Mouse (Mus musculus) heart, postnatal 36 days (tissue): ENCODE results near the gene Arpc5l. TPM values are rescaled to one million over a fixed set of nuclear protein-coding genes. Genes with fewer than 3 reads are reported as not detected.

Experiments used
- DNase-seq, 2 experiments: peaks; one replicate each; pipeline ENCODE4 v3.0.0; 2021 to 2022
- intact Hi-C: fragments of 180-260 bp; cut with DNase I; formaldehyde crosslinking; loops from one replicate; pipeline ENCODE4 v1.15.1; 2025
- total RNA-seq, 2 experiments: library from RNA; stranded (reverse); gene quantifications; 2 replicates each; pipeline ENCODE4 v1.2.3; 2021

The Arpc5l gene
- total RNA-seq = 10 to 100 TPM; 90.1 to 99.9 TPM

DNA sequence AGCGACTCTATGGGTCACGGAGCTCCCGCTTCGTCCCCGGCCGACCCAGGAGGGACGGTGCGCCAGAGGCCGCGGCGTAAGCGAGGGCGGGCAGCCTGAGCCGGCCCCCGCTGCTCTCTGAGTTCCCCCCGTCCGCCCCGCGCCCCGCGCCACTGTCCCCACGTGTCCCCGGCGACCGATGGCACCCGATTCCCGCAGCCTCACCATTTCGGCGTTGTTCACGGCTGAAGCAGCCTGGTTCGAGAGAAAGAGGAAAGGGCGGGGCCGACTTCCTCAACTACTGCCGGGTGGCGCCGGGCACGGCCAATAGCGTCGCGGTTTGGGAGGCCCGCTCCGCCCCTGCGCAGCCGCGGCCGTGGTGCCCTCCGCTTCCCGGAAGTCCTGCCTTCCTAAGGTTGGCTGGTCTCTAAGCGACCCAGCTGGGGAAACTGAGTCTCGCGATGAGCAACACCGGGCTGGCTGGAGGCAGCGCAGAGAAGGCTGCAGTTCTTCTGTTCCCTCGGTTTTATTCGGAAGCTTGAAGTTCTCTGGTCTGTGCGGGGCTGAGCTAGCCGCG is at the start of gene Arpc5l:
Arpc5l (plus strand) TSS at position 469 of the 556 bp plus-strand sequence.
- intact Hi-C loops = loop anchor here (10.0 kb wide), 2 partner anchors 360 to 720 kb away; partner anchors contain the start of genes Dennd1a and Psmb7
- peak; percentile 90 to 92 for DNase-seq

DNA sequence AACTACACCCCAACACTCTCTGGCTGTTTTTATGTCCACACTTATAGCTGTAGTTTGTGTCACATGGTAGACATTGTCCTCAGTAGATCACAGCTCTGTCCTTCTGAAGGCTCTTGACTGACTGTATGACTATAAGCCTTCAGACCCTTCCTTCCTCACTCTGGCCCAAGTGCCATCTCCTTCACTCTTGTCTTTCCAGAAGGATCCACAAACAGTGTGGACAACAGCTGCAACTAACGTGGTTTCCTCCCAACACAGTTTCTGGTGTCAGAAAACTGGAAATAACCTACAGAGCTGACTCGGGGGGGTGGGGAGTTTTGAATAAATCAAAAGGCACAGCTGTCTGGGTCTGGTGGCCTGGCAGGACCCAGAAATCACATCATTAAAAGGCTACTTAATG is 49.1 kb upstream of the Arpc5l start:
- intact Hi-C loops = no loop called here
- DNase-seq = no peak

DNA sequence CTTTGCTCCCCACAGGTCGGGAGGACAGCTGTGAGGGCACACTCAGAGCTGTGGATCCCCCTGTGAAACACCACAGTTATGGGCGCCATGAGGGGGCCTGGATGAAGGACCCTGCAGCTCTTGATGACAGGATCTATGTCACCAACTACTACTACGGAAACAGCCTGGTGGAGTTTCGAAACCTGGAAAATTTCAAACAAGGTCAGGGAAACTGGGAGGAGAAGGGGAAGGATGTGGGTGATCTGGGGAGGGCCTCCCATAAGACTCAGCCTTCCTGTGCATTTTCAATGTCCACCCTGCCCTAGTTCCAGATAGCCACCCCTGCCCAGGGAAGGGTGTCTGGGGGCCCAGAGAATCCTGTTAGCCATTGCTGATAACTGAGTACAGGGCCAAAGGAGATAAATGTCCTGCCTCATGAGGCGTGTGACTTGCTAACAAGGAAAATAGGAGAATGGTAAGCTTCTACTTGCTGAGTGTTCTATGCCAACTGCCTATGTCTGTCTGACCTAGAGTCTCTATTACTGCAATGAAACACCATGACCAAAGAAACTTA is 47.4 kb upstream of the Arpc5l start:
- DNase-seq = no peak
- intact Hi-C loops = no loop called here

DNA sequence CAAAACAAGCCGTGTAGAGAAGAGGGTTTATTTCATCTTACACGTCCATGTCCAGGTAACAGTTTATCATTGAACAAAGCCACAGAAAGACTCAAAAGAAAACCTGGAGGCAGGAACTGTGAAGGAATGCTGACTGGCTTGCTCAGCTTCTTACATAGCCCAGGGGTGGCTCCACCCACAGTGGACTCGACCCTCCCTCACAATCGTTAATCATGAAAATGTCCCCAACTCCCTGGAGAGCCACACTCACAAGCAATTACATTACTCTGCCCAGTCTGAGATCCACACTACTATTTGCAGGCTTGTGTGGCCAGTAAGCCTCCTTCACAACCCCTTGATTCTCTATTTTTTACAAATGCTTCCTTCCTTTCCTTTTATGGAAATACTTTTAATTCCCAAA is 41.0 kb upstream of the Arpc5l start:
- no peak for DNase-seq
- intact Hi-C loops = no loop called here

DNA sequence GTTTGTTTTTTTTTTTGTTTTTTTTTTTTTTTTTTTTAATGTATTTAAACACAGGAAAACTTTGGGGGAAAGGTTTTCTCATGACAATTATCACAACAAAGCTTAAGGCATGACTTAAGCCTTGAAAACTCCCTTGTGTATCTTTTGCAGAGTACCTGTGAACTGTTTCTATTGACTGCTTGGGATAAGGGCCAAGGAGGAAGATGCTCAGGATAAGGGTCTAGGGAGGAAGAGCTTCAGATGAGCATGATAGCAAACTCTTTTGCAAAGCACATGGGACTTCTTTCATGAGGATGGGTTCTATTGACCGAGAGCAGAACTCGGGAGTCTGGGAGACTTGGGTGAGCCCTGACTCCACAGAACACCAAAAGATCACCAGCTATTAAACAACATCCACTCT is 35.5 kb upstream of the Arpc5l start:
- no peak for DNase-seq
- intact Hi-C loops = no loop called here

DNA sequence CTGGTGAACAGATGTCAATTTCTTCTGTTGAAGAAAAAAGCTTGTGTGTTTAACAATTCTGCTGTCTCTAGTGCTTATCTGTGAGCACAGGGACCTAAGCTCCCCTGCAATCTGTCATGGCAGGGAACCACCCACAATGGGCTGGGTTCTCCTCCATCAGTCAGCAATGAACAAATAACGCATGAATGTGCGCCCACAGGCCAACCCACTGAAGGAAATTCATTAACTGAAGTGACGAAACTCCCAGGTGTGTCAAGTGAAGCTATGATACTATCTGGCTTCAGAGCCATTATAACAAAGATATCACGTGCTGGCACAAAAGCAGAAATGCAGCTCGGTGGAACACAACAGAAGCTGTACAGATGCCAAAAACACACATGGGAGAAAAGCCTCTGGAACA is 35.1 kb upstream of the Arpc5l start:
- intact Hi-C loops = no loop called here
- no peak for DNase-seq

DNA sequence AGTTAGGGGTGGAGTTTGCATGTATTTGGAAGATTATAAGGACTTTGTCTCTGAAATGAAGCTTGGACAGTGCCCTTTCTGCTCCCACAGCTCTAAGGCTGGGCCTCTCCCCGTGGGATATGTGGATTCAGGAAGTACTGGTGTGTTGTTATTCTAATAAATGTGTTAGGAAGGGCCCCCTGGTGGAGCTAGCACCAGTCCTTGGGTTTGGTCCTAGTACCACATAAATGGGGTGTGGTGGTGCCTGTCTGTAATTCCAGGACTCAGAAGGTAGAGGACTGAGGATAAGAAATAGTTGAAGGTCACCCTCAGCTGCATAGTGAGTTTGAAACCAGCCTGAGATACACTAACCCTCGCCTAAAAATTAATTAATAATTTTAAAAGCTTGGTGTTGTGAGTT is 31.9 kb upstream of the Arpc5l start:
- DNase-seq = no peak
- intact Hi-C loops = loop anchor here (2.0 kb wide), 1 partner anchor 18 kb away; no protein-coding TSS in a partner anchor

DNA sequence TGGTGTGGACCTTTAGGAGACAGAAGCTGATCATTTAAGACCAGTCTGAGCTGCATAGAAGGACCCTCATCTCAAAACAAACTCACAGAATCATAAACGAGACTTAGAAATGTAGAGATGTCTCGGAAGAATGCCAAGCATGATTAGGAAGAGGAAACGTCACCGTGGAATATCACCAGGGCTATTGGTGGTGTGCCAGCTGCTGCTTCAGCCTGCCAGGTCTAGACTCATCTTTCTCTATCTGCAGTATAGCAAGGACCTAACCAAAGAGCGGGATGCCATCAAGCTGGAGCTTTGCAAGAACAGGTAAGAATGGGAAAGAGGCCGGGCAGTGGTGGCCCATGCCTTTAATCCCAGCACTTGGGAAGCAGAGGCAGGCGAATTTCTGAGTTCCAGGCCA is 31.4 kb upstream of the Arpc5l start:
- DNase-seq = no peak
- intact Hi-C loops = loop anchor here (2.0 kb wide), 1 partner anchor 17 kb away; no protein-coding TSS in a partner anchor

DNA sequence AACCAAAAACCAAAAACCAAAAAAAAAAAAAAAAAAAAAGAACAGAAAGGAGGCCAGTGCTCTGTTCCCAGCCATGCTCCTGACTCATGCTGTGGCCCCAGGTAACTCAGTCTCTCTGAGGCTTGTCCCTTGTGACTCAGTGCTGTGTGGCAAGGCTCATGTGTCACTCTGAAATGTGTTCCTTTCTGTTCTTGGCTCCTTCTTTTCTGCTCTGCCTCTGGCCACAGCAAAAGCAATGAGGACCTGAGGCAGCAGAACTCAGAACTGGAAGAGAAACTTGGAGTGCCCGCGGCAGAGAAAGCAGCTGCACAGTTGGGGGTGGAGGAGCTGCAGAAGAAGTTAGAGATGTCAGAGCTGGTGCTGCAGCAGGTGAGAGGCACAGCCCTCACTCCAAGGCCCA is 31.0 kb upstream of the Arpc5l start:
- no peak for DNase-seq
- intact Hi-C loops = no loop called here

DNA sequence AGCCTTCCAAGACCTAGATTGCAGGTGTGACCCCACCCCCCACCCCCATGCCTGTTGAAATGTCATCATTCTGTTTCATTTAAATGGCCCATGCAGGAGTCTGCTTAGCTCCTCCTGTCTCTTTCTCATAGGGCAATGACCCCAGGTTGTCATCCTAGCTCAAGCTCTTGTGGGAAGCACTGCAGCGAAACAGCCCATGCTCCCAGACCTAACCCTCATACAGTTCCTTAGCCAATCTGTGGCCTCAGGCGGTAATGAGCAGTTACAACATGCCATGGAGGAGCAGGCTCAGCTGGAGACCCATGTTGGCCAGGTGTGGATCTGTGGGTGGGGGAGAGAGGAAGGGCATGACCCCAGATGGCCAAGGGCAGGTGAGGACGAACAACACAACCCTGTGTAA is 30.0 kb upstream of the Arpc5l start:
- no peak for DNase-seq
- intact Hi-C loops = no loop called here

DNA sequence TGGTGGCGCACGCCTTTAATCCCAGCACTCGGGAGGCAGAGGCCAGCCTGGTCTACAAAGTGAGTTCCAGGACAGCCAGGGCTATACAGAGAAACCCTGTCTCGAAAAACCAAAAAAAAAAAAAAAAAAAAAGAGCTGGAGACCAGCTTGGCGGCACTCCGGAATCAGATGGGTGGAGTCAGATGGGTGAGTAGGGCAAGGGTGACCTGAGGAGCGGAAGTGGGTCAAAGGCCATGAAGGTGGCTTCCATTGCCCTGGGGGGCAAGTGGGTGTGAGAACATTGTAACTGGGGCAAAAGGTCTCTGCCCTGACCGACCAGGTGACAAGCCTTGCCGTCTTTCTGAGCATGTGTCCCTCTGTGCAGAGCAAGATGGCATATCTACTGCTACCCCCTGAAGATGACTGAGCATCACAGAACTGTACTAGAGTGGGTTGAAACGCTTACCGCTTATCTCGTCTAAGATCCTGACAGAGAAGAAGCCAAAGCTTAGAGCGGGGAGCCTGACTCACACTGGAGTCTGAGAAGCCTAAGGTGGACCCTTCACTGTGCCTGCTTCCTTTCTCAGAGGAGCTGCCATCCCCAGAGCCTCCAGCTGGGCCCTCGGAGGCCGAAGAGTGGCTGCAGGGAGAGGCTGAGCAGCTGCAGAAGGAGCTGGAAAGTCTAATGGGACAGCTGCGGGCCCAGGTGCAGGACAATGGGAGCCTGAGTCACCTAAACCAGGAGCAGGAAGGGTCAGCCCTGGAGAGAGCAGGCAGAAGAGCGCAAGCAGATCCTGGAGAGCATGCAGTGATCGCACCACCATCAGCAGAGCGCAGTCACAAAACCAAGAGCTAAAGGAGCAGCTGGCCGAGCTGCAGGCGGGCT is 29.0 kb upstream of the Arpc5l start:
- no peak for DNase-seq
- intact Hi-C loops = no loop called here

DNA sequence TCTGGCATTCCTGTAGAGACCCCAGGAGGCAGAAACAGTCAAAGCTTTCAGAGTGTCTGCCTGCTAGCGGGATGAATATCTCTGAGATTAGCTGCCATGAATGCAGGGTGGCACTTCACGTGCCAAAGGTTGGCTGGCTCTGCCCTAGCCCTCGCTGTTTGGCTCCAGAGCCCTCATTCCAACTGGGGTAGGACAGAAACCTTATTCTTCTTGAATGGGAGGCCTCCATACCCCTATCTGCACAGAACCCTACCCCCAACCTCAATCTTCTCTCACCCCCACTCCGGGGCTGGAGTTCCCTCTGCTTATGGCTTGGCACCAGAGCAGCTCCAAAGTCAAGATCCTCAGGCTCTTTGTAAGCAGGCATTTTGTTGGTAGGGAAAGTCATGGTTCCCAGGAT is 27.3 kb upstream of the Arpc5l start:
- DNase-seq = no peak

DNA sequence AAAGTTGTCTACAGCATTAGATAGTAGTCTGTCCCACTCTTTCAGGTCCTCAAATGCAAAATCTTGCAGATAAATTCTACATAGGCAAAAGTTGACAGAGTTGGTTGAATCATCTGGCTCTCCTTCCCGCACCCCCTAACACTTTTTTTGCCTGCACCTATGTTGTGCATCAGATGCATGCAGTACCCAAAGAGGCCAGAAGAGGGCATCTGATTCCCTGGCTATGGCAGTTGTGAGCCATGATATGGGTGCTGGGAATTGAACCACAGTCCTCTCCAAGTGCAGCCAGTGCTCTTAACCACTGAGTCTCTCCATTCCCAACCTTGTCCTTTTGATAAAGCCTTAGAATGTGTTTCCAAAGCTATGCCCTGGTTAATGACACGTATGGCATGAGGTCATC is 21.7 kb upstream of the Arpc5l start:
- DNase-seq = no peak
- intact Hi-C loops = no loop called here

More for the DNA sequence above, 27.3 kb upstream of the Arpc5l start:
- intact Hi-C loops = no loop called here

DNA sequence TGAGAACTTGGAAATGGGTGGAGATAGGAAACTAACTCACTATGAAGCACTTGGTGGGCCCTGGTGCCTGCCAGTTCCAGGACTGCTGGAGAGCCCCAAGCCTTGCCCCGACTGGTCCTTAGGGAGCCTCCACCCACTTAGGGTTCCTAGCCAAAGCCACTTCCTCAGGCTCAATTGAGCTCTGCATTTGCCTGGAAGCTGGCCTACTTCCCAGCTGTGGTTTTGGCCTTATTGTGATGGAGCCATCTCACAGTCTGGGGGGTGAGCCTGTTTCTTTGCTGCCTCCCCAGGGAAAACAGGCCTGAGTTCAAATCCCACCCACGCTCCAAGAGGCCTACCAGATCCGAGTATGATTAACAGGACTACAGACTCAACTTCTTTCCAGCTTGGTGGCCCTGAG is 18.6 kb upstream of the Arpc5l start:
- intact Hi-C loops = no loop called here
- DNase-seq = peak; percentile 62 to 68

DNA sequence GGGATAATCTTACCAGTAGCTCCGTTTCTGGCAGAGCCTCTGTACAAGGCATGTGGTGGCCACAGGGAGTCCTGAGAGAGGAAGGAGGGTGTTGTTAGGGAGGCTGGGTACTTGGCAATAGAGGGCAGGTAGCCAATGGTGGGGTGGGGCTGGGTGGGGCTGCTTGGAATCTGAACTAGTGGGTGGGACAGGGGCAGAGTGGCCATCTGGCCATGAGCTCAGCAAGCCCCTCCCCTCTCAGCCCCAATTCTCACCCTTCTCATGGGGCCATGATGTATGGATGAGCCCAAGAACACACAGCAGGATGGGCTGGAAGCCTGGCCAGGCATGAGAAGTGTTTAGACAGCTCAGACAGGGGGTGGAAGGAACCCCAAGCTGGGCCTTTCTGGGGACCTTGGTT is 17.8 kb upstream of the Arpc5l start:
- intact Hi-C loops = no loop called here
- DNase-seq = no peak

DNA sequence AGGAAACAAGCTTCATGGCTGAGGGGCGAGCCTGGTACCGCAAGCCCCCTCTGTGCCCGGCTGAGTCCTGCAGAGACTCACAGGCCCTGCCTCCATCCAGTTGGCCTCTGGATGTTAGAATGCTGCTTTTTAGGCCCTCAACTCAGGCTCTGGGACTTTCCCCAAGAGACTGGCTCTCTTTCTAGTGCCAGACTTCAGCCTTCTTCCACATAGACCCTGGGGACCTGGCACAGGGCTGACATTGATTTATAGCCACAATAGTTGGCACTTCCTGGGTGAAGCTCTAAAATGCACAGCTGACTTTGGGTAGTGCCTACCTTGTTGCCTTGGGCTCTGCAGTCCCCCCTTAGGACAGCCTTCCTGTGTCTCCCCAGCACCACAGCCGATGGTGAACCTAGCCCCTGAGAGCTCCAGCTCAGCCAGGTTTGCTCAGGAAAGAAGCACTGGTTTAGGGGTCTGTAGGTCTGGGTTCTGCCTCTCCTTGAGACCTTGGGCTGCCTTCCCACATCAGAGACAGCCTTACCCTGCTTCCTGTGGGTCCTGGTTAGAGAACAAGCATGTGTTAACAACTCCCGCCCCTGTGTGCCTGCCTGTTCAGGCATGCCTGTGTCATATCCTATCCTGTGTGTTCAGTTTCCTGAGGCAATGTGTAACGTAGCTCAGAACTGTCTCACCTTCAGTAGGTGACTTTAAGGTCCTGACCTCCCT is 17.2 kb upstream of the Arpc5l start:
- intact Hi-C loops = no loop called here
- no peak for DNase-seq

DNA sequence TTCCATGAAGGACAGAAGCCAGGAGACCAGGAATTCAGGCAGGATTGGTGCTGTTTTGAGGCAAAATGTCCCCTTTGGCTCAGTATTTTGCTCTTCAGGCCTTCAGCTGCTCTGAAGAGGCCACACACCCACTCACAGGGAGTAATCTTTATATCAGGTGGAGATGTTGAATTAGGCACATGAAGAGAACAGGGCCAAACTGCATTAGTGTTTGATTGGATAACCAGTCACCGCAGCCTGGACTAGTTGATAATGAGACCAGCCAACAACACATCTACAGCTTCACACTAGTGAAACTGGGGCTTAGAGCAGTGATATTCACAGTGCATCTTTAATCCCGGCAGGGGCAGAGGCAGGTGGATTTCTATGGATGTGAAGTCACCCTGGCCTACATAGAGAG is 16.2 kb upstream of the Arpc5l start:
- DNase-seq = no peak
- intact Hi-C loops = no loop called here

DNA sequence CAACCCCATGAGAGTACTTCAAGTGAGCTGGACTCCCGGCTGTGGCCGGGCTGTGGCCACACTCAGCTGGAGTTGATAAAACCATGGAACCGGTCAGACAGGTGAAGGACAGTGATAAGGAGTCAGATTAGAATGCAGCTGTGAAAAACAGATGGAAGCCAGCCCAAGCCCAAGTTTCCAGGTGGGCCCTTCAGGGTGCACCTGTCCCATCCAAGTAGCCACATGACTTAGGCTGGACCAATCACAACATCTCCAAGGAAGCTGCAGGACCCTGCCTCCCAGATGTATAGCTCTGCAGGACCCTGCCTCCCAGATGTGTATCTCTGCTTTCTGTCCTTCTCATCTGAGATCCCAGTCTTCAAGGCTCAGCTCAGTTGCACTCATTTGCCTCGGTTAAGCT is 13.1 kb upstream of the Arpc5l start:
- DNase-seq = no peak
- intact Hi-C loops = no loop called here

DNA sequence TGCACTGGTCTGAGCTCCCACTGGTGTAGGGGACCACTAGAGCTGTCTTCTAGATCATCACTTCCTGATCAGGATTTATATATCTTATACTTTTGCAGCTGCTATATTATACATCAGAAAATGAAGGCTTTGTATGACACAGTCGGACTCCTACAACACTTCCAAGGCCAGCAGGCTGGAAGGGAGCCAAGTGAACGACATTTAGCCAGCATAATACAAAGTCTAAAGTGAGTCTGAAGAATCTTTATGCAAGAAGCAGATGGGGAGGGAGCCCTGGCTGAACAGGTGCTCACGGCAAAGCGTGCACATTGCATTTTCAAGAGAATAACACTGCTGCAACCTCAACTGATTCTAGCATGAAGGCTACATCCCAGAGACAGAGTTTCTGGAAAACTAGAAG is 12.7 kb upstream of the Arpc5l start:
- DNase-seq = no peak
- intact Hi-C loops = no loop called here

DNA sequence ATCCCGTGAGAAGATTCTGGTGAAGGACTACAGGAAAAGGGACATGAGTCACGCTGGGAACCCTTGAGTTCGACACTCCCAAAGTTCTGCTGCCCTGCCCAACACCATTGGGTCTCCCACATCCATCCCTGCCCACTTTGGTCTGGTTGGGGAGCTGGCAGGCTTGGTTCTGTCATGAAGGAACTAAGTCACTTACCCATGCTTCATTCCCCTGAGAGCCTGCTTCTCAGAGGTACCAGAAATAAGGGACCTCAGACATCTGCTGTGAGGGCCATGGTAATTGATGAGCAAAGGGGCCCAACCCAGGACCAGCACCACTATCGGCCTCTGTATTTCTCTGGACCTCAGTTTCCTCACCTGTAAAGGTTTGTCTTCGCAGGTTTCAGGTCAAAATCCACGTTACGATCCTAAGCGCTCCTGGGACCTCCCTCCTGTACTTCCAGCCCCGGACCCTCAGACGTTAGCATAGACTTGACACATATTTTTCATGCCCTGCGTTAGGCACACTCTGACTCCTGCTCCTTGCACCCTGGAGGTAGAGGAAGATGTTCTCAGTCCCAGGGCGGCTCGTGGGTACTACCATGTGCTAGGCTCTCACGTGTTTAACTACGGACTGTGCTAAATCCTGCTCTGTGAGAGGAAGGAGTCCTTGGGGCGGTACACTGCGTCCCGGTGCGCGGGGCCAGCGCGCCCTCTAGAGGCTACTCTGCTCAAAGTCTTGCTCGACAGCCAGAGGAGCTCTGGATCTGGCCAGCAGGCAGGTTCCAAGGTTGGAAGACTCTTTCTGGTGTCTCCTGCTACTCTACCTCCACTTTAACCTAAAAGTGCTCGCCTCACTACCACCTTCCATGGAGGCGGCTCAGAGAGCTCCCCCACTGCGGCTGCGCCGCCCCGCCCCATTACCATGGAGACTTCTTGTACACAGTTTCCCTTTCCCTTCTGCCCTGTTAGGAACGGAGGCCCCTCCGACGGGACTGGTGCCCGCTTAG is 7.5 kb upstream of the Arpc5l start, which contains the start of gene Wdr38:
Wdr38 (plus strand) TSS at position 91 of the 989 bp plus-strand sequence.
- DNase-seq = peak; percentile 89 to 93
- intact Hi-C loops = loop anchor here (1.0 to 5.0 kb wide), 3 partner anchors 47 to 200 kb away; partner anchors contain the start of gene Nr6a1
